Comparison of ENCODE assay signal across 9 mouse cellular contexts in the genomic region with DNA sequence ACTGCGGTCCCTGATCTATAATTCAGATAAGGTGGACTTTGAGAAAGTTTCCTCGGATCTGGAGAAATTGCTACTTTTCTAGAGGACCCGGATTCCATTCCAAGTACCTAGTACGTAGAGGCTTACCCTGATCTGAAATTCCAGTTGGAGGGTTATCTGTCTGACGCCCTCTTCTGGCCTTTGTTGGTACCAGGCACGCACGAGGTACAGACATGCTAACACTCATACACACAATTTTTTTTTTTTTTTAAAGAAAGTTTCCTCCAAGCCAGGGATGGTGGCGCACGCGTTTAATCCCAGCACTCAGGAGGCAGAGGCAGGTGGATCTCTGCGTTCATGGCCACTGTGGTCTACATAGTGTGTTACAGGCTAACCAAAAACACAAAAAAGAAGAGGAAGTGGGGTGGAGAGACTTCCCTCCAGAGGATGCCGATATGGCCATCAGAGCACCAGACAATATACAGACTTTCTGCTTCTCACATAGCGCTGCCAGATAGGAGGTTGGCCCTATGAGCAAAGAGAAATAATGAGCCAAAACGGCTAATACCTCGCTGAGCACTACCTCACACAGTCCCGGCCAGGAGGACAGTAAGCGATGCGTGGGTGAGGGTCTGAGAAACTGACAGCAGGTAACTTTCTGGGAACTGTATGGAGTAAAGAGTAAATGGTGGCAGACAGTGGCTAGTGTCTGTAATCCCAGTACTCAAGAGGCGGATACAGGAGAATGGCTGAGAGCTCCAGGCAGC. TPM values are rescaled to one million over a fixed set of nuclear protein-coding genes. Genes with fewer than 3 reads are reported as not detected.
DNase-seq lines count a peak whose midpoint lies in the region; ATAC-seq and TF ChIP-seq lines count a peak whose summit lies in the region.
"Had no signal": no experiment of that assay in that cellular context is flagged by ENCODE, and none has a peak within 500 bp of the region (broad histone marks: within the 10 kb centered on the region; RNA-seq: fewer than 3 reads in every experiment).

No protein-coding gene starts in this region.

- peak overlapping the region; percentile 80 for H3K4me3 ChIP-seq in heart, embryonic 13.5 days
- peak overlapping the region; percentile 83; the same call in 1 of the 2 replicates for H3K4me3 ChIP-seq in G1E (ENCODE audit: low read depth, low read length)
- peak overlapping the region; percentile 91 for H3K4me3 ChIP-seq in heart, embryonic 15.5 days
- peak overlapping the region; percentile 39 for H3K4me3 ChIP-seq in liver, embryonic 13.5 days (replicated peaks)
- peak overlapping the region; percentile 61; the same call in 1 of the 2 replicates for H3K4me3 ChIP-seq in stomach, embryonic 14.5 days (ENCODE audit: low read depth, low read length)

- no peak for DNase-seq in heart, adult 8-10 months (ENCODE audit: low spot score)
- no peak for DNase-seq in G1E (ENCODE audit: low spot score)
- no peak for DNase-seq in liver, embryonic 13.5 days
- DNase-seq in cerebellum, adult 11-12 months, result no peak

- no peaks in the 10 kb centered on the region for H3K27me3 ChIP-seq in heart, embryonic 13.5 days (replicated peaks)
- peaks cover 11% of the 10 kb centered on the region for H3K27me3 ChIP-seq in G1E (ENCODE audit: insufficient read depth, low read length)
- H3K27me3 ChIP-seq in heart, embryonic 15.5 days, result no peaks in the 10 kb centered on the region
- 0 out of 2 replicates have a peak, but pooled peaks cover 8% of the 10 kb centered on the region for H3K27me3 ChIP-seq in liver, embryonic 13.5 days
- H3K27me3 ChIP-seq in stomach, embryonic 14.5 days (ENCODE audit: control insufficient read depth, insufficient read depth, low read length), result no peaks in the 10 kb centered on the region
- H3K27me3 ChIP-seq: Patski had no signal

- peak overlapping the region; percentile 82 for H3K4me2 ChIP-seq in heart, embryonic 13.5 days
- H3K4me2 ChIP-seq in heart, embryonic 15.5 days, result peak overlapping the region; percentile 89
- H3K4me2 ChIP-seq in liver, embryonic 13.5 days, result peak overlapping the region; percentile 48
- peak overlapping the region; percentile 30; the same call in 1 of the 2 replicates for H3K4me2 ChIP-seq in stomach, embryonic 14.5 days (replicated peaks; ENCODE audit: low read depth, low read length)

- no peak for ATAC-seq in heart, embryonic 13.5 days (ENCODE audit: extremely low read depth, insufficient number of reproducible peaks, low FRiP score, low TSS enrichment)
- peak; percentile 2; the same call in 1 of the 2 replicates for ATAC-seq in G1E (ENCODE audit: extremely low read depth, insufficient number of reproducible peaks, low FRiP score, poor library complexity, severe bottlenecking)
- ATAC-seq in heart, embryonic 15.5 days (replicated peaks; ENCODE audit: insufficient number of reproducible peaks, insufficient read depth, low FRiP score, low read depth), result no peak
- ATAC-seq in liver, embryonic 13.5 days (ENCODE audit: low read depth), result peak; percentile 19; the same call in 1 of the 2 replicates
- ATAC-seq in stomach, embryonic 14.5 days (ENCODE audit: insufficient number of reproducible peaks, insufficient read depth, low FRiP score, low read depth), result peak; percentile 6; the same call in 1 of the 2 replicates
- no peak for ATAC-seq in activated CD4-positive, CD25-positive, alpha-beta regulatory T cell, adult 4 months

- H3K36me3 ChIP-seq in heart, embryonic 13.5 days, result no peaks in the 10 kb centered on the region
- peaks cover 22% of the 10 kb centered on the region for H3K36me3 ChIP-seq in G1E (replicated peaks)
- no peaks in the 10 kb centered on the region for H3K36me3 ChIP-seq in heart, embryonic 15.5 days
- peaks cover 5% of the 10 kb centered on the region for H3K36me3 ChIP-seq in liver, embryonic 13.5 days
- no peaks in the 10 kb centered on the region for H3K36me3 ChIP-seq in stomach, embryonic 14.5 days (ENCODE audit: control insufficient read depth, insufficient read depth, low read length)

- WGBS in heart, embryonic 13.5 days, result 73% methylated on average over 19 of the region's 19 CpGs
- 72% methylated on average over 19 of the region's 19 CpGs for WGBS in heart, embryonic 15.5 days
- WGBS in liver, embryonic 13.5 days (ENCODE audit: insufficient replicate concordance), result 59% methylated on average over 19 of the region's 19 CpGs
- WGBS in stomach, embryonic 14.5 days, result 74% methylated on average over 19 of the region's 19 CpGs

- H3K27ac ChIP-seq in heart, embryonic 13.5 days (replicated peaks), result peak overlapping the region; percentile 42
- H3K27ac ChIP-seq in heart, embryonic 15.5 days, result peak overlapping the region; percentile 37
- peak overlapping the region; percentile 77 for H3K27ac ChIP-seq in liver, embryonic 13.5 days
- H3K27ac ChIP-seq in stomach, embryonic 14.5 days (ENCODE audit: low read length), result no peak overlapping the region

- TF ChIP-seq CTCF in G1E (IDR thresholded peaks at IDR 0.05; ENCODE audit: low read depth, low read length), result no peak

- 0 out of 2 replicates have a peak overlapping the region, but pooled peaks have one; percentile 28 for H3K9ac ChIP-seq in heart, embryonic 13.5 days
- H3K9ac ChIP-seq in heart, embryonic 15.5 days, result no peak overlapping the region
- no peak overlapping the region for H3K9ac ChIP-seq in liver, embryonic 13.5 days
- H3K9ac ChIP-seq in stomach, embryonic 14.5 days (replicated peaks; ENCODE audit: low read depth, low read length), result no peak overlapping the region

- no peaks in the 10 kb centered on the region for H3K9me3 ChIP-seq in heart, embryonic 13.5 days
- H3K9me3 ChIP-seq in G1E (replicated peaks), result no peaks in the 10 kb centered on the region
- no peaks in the 10 kb centered on the region for H3K9me3 ChIP-seq in heart, embryonic 15.5 days (replicated peaks)
- H3K9me3 ChIP-seq in liver, embryonic 13.5 days (replicated peaks), result no peaks in the 10 kb centered on the region
- H3K9me3 ChIP-seq in stomach, embryonic 14.5 days (ENCODE audit: control insufficient read depth, low read depth, low read length), result no peaks in the 10 kb centered on the region

- peaks cover 33% of the 10 kb centered on the region for H3K4me1 ChIP-seq in heart, embryonic 13.5 days
- peaks cover 51% of the 10 kb centered on the region for H3K4me1 ChIP-seq in G1E (ENCODE audit: insufficient read depth, low read depth, low read length)
- peaks cover 12% of the 10 kb centered on the region for H3K4me1 ChIP-seq in heart, embryonic 15.5 days (replicated peaks)
- peaks cover 47% of the 10 kb centered on the region for H3K4me1 ChIP-seq in liver, embryonic 13.5 days (replicated peaks)
- peaks cover 11% of the 10 kb centered on the region; the same call in 1 of the 2 replicates for H3K4me1 ChIP-seq in stomach, embryonic 14.5 days (ENCODE audit: control insufficient read depth, insufficient read depth, low read length)

RNA-seq across cellular contexts. Expression of a gene that starts 0.7 kb away (rescaled TPM):
- polyA plus RNA-seq in heart, embryonic 13.5 days (2015; fragmentation: Nextera tagmentation; extraction: Ambion mirVana), result 56.8 and 57.8 TPM in 2 replicates
- total RNA-seq in heart, adult 8-10 months (2022), result 100 to 1,000 TPM; 209 to 267 (median 247) TPM
- total RNA-seq in G1E (2014; fragmentation: Nextera tagmentation) (34.5 and 36.0 TPM in 2 replicates), G1E (2017) (41.6 and 45.2 TPM in 2 replicates)
- polyA plus RNA-seq in G1E (2012), result 60.5 and 61.0 TPM in 2 replicates
- polyA plus RNA-seq in heart, embryonic 15.5 days (2015; fragmentation: Nextera tagmentation; extraction: Ambion mirVana), result 59.3 and 75.3 TPM in 2 replicates
- polyA plus RNA-seq in liver, embryonic 13.5 days (2015; fragmentation: Nextera tagmentation; extraction: Ambion mirVana), result 45.0 and 58.2 TPM in 2 replicates
- polyA plus RNA-seq in stomach, embryonic 14.5 days (2014; fragmentation: Nextera tagmentation; extraction: Ambion mirVana), result 53.5 and 55.1 TPM in 2 replicates
- 10 to 100 TPM; 21.2 to 24.9 TPM for polyA plus RNA-seq in activated CD4-positive, CD25-positive, alpha-beta regulatory T cell, adult 4 months (2017; shearing (Covaris generic))

RNA-seq across cellular contexts. Expression of a gene that starts 45.6 kb away (rescaled TPM):
- 21.5 and 22.1 TPM in 2 replicates for polyA plus RNA-seq in heart, embryonic 13.5 days (2015; fragmentation: Nextera tagmentation; extraction: Ambion mirVana)
- total RNA-seq in heart, adult 8-10 months (2022), result 10 to 100 TPM; 51.7 to 73.3 (median 59.8) TPM
- 12.3 and 15.7 TPM in 2 replicates for total RNA-seq in G1E (2014; fragmentation: Nextera tagmentation)
- total RNA-seq in G1E (2017), result 5.6 and 6.5 TPM in 2 replicates
- polyA plus RNA-seq in G1E (2012), result 2.0 and 2.3 TPM in 2 replicates
- 22.9 and 23.4 TPM in 2 replicates for polyA plus RNA-seq in heart, embryonic 15.5 days (2015; fragmentation: Nextera tagmentation; extraction: Ambion mirVana)
- 7.2 and 7.4 TPM in 2 replicates for polyA plus RNA-seq in liver, embryonic 13.5 days (2015; fragmentation: Nextera tagmentation; extraction: Ambion mirVana)
- 18.0 and 19.2 TPM in 2 replicates for polyA plus RNA-seq in stomach, embryonic 14.5 days (2014; fragmentation: Nextera tagmentation; extraction: Ambion mirVana)
- 1 to 10 TPM; 8.4 to 9.8 TPM for polyA plus RNA-seq in activated CD4-positive, CD25-positive, alpha-beta regulatory T cell, adult 4 months (2017; shearing (Covaris generic))

Comparison
In these comparisons a context has a peak if more than half of its experiments do, and no peak if none do; other contexts are left out.
1. ATAC-seq: peak in G1E (single experiment), liver, embryonic 13.5 days (single experiment) and stomach, embryonic 14.5 days (single experiment); none in heart, embryonic 13.5 days (single experiment), heart, embryonic 15.5 days (single experiment) and activated CD4-positive, CD25-positive, alpha-beta regulatory T cell, adult 4 months (single experiment).
2. H3K4me2 ChIP-seq: peak in every context shown above with its lines; median percentile 89 in heart, embryonic 15.5 days; 82 in heart, embryonic 13.5 days; 48 in liver, embryonic 13.5 days; 30 in stomach, embryonic 14.5 days.
3. H3K4me3 ChIP-seq: peak in every context shown above with its lines; median percentile 91 in heart, embryonic 15.5 days; 83 in G1E; 80 in heart, embryonic 13.5 days; 61 in stomach, embryonic 14.5 days; 39 in liver, embryonic 13.5 days.